Mouse (Mus musculus): ENCODE data around the gene Tex14. TPM values are rescaled to one million over a fixed set of nuclear protein-coding genes. Genes with fewer than 3 reads are reported as not detected.
A peak's percentile ranks its signal among the peaks of the same experiment; 100 is the strongest.
"Not testable (repeated sequence)": the region's sequence is repeated elsewhere in the genome, so short reads cannot be mapped to it uniquely, and the experiment has no call there.

Tex14 gene
- polyA plus RNA-seq, 1 experiment = not detected

DNA sequence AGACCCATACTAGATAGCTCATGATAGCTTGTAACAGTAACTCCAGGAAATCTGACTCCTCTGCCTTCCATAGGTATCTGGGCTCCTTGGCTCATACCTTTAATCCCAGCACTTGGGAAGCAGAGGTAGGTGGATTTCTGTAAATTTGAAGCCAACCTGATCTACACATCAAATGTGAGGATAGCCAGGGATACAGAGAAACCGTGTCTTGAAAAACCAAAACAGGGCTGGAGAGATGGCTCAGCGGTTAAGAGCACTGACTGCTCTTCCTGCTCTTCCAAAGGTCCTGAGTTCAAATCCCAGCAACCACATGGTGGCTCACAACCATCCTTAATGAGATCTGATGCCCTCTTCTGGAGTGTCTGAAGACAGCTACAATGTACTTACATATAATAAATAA, 30.2 kb downstream of the Tex14 start:
- not testable (repeated sequence) for H3K27ac ChIP-seq (replicated peaks; ENCODE audit: low read depth, low read length); H3K4me3 ChIP-seq (ENCODE audit: insufficient read depth, low read depth, low read length); H3K4me1 ChIP-seq (ENCODE audit: control insufficient read depth, insufficient read depth, insufficient read length, low read length)

DNA sequence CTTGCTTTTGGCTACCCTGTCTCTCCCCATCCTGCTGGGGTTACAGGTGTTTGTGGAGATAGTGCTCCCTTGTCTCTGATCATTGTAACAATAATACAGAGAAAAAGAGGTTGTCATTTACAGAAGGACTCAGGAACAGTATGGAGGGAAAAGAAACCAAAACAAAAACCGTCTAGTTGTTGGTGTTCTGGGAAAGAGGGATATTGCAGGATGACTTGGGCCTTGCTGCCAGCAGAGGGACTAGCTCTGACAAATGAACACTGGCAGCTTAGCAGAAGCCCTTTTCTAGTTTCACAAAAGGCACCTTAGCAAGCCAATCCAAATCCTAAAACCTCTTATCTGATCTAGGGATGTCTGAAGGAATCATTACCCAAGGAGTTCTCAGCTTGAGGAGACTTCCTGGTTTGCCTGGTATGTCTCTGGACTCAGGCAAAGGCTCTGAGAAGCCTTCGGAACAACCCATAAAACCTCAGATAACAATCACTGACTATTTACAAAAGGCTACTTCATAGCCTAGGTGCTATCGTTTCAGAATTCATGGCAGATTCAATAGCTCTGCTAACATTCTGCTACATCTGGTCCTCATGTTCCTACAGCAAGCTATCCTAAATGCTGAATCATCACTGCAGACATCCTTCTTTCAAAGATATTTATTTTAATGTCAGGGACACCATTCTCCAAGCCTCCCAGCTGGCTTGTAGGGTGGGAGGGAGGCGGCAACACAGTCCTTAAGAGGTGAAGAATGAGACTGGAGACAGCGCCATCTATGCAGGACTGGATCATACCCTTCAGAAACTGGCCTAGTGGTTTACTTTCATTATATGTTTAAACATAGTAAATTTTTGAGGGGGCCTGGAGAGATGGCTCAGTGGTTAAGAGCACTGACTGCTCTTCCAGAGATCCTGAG, 31.7 kb downstream of the Tex14 start:
- no peak overlapping the region for H3K27ac ChIP-seq (replicated peaks; ENCODE audit: low read depth, low read length)
- H3K4me3 ChIP-seq (ENCODE audit: insufficient read depth, low read depth, low read length) = no peak overlapping the region
- no peaks in the 10 kb centered on the region for H3K4me1 ChIP-seq (ENCODE audit: control insufficient read depth, insufficient read depth, insufficient read length, low read length)

DNA sequence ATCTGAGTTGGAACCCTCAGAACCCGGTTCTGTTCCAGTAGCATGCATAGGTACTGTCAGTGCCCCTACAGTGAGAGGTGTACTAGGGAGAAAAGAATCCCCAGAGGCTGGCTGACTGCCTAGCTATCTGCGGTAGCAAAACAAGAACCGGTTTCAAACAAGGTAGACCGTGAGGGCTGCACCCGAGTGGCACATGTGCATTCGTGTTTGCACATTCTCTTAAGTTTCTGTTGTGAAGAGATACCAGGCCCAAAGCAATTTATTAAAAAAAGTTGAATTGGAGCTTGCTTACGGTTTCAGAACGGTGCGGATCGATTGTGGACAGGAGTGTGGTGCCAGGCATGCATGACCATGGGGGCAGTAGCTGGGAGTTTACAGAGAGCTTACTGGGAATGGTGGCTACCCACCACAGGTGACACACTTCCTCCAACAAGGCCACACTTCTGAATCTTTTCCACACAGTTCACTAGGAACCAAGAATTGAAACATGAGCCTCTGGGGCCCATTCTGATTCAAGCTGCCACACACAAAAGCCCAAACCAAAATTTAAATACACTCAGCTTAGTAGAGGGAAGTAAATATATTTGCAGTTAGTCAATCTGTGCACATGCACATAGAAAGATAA, 35.0 kb downstream of the Tex14 start:
- Histone ChIP-seq H3K4me1 (ENCODE audit: control insufficient read depth, insufficient read depth, insufficient read length, low read length) (no peaks in the 10 kb centered on the region; the same call in 1 of the 2 replicates), H3K4me3 (ENCODE audit: insufficient read depth, low read depth, low read length) (no peak overlapping the region), H3K27ac (replicated peaks; ENCODE audit: low read depth, low read length) (no peak overlapping the region)

DNA sequence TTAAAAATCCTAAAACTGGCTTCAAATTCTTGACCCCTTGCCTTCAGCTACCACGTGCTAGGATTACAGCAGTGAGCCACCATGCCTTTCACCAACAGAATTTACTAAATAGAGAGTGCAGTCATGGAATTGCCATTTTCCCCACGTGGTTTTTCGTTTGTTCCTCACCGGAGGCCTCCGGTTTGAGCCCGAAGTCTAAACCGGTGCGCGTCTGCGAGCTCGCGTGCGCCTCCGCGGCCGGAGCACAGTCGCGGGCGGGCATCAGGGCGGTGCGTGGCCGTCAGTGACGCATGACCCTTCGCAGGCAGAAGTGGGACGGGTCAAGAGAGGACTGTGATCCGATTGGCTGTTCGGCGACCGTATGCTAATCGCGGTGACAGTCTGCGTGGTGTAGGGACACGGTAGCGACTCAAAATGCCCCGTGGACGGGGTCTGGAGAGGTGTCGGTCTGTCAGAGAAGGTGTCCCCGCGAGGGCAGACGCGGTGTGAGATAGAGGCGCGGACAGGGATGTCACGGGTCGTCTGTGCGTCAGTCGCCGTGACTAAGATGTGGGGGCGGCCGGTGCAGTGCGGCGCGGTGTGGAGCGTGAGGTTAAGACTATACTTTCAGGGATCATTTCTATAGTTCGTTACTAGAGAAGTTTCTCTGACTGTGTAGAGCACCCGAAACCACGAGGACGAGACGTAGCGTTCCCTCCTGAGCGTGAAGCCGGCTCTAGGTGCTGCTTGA, 37.9 kb downstream of the Tex14 start:
- not testable (repeated sequence) for H3K4me1 ChIP-seq (ENCODE audit: control insufficient read depth, insufficient read depth, insufficient read length, low read length); H3K27ac ChIP-seq (replicated peaks; ENCODE audit: low read depth, low read length)
- H3K4me3 ChIP-seq (ENCODE audit: insufficient read depth, low read depth, low read length) = peak overlapping the region; percentile 44

- Histone ChIP-seq H3K4me1 (ENCODE audit: control insufficient read depth, insufficient read depth, insufficient read length, low read length) (no peaks in the 10 kb centered on the region; the same call in 1 of the 2 replicates), H3K27ac (replicated peaks; ENCODE audit: low read depth, low read length) (peak overlapping the region; percentile 64; the same call in 1 of the 2 replicates), H3K4me3 (ENCODE audit: insufficient read depth, low read depth, low read length) (no peak overlapping the region)
Measured at GRCm38 (mm10) chr11:87443373-87443883, 38.6 kb downstream of the Tex14 start.

DNA sequence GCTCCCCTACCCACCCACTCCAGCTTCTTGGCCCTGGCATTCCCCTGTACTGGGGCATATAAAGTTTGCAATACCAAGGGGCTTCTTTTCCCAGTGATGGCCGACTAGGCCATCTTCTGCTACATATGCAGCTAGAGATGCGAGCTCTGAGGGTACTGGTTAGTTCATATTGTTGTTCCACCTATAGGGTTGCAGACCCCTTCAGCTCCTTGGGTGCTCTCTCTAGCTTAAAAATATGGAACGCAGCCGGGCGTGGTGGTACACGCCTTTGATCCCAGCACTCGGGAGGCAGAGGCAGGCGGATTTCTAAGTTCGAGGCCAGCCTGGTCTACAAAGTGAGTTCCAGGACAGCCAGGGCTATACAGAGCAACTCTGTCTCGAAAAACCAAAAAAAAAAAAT, 39.2 kb downstream of the Tex14 start:
- H3K4me3 ChIP-seq (ENCODE audit: insufficient read depth, low read depth, low read length); H3K27ac ChIP-seq (replicated peaks; ENCODE audit: low read depth, low read length); H3K4me1 ChIP-seq (ENCODE audit: control insufficient read depth, insufficient read depth, insufficient read length, low read length): not testable (repeated sequence)

DNA sequence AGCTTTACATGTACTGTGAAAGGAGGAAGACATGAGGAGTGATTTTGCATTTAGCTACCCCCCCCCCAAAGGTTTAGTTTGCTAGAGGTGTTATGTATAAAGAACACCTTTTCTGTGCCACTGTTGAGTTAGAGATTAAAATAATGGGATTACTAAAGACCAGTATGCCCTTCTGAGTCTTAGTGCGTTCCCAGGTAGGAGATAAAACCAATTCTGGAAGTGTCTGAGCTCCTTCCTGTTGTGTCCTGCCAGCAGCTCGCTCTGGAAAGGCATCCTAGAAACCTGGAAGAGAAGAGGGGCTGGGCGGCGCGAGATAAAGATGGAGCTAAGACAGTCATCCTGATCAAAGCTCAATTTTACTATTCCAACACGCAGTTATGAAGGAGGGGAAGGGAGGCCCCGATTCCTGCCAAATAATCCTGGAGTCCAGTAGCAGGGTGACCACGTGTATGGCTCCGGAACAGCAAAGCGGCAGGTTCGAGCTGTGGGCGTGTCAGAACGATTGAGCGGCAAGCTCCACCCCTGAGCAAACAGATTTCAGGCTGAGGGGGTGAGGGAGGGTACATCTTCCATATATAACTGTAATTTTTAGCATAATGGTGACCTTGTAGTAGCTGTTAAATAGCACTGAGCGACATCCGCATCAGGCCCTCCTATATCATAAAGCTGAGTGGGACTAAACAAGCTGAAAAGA, 40.0 kb downstream of the Tex14 start:
- Histone ChIP-seq H3K4me3 (ENCODE audit: insufficient read depth, low read depth, low read length) (no peak overlapping the region), H3K4me1 (ENCODE audit: control insufficient read depth, insufficient read depth, insufficient read length, low read length) (no peaks in the 10 kb centered on the region; the same call in 1 of the 2 replicates), H3K27ac (replicated peaks; ENCODE audit: low read depth, low read length) (no peak overlapping the region)

DNA sequence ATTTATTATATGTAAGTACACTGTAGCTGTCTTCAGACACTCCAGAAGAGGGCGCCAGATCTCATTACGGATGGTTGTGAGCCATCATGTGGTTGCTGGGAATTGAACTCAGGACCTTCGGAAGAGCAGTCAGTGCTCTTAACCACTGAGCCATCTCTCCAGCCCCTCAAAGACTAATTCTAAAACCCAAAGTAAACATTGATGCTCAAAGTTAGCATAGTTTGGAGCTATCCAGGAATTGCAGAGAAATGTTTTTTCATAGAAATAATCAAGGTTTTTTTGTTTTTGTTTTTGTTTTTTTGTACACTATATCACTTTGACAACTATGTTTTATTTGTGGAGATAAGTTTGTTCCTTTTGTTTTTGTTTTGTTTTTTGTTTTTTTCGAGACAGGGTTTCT, 40.7 kb downstream of the Tex14 start:
- not testable (repeated sequence) for H3K4me3 ChIP-seq (ENCODE audit: insufficient read depth, low read depth, low read length); H3K4me1 ChIP-seq (ENCODE audit: control insufficient read depth, insufficient read depth, insufficient read length, low read length); H3K27ac ChIP-seq (replicated peaks; ENCODE audit: low read depth, low read length)

DNA sequence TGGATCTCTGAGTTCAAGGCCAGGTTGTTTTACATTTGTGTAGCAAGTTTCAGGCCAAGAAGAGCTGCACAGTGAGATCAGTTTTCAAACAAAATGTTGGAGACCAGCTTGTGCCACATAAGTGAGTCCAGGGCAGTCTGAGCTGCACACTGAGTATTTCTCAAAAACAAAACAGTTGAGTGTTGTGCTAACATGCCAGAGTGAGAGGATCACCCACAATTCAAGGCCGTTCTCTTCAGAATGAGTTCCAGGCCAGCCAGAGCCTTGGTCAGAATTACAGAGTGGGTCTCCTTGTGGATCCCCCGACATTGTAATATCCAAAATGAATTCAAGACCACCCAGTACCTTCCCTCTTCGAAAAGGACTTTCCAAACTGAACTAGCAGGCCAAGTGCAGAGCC, 41.3 kb downstream of the Tex14 start:
- Histone ChIP-seq H3K27ac (replicated peaks; ENCODE audit: low read depth, low read length) (no peak overlapping the region), H3K4me1 (ENCODE audit: control insufficient read depth, insufficient read depth, insufficient read length, low read length) (no peaks in the 10 kb centered on the region; the same call in 1 of the 2 replicates), H3K4me3 (ENCODE audit: insufficient read depth, low read depth, low read length) (no peak overlapping the region)

DNA sequence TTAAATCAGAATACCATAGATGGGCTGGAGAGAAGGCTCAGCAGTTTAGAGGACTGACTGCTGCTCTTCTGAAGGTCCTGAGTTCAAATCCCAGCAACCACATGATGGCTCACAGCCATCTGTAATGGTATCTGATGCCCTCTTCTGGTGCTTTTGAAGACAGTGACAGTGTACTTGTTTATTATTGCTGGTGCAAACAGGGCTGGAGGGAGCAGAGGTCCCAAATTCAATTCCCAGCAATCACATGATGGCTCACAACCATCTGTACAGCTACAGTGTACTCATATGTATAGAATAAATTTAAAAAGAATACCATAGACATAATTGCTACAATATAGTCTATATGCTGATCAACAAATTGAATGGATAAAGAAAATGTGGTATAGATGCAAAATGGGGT, 42.6 kb downstream of the Tex14 start:
- no peak overlapping the region for H3K27ac ChIP-seq (replicated peaks; ENCODE audit: low read depth, low read length)
- H3K4me1 ChIP-seq (ENCODE audit: control insufficient read depth, insufficient read depth, insufficient read length, low read length) = no peaks in the 10 kb centered on the region; the same call in 1 of the 2 replicates
- no peak overlapping the region for H3K4me3 ChIP-seq (ENCODE audit: insufficient read depth, low read depth, low read length)

- not testable (repeated sequence) for H3K27ac ChIP-seq (replicated peaks; ENCODE audit: low read depth, low read length)
Measured at GRCm38 (mm10) chr11:87448081-87448475, 43.2 kb downstream of the Tex14 start.

DNA sequence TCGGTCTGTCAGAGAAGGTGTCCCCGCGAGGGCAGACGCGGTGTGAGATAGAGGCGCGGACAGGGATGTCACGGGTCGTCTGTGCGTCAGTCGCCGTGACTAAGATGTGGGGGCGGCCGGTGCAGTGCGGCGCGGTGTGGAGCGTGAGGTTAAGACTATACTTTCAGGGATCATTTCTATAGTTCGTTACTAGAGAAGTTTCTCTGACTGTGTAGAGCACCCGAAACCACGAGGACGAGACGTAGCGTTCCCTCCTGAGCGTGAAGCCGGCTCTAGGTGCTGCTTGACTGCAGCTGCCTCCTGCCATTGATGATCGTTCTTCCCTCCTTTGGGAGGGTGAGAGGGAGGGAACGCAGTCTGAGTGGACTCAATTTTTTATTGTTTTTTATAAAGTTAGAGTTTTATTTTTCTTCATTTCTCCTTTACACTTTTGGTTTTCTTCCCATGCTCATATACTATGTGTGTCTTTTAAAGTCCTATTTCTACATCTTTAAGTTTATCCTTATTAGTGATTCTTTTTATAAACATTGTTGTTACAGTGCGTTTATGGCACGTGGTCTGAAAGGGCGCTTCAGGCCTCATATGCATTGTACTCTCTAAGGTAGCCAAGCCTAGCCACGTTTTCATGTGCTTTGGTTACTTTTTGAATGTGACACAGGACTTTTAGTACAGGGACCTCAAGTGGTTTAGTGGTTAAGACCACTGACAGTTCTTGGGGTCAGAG, 43.8 kb downstream of the Tex14 start:
- 0 out of 2 replicates have a peak overlapping the region, but pooled peaks have one; percentile 6 for H3K27ac ChIP-seq (replicated peaks; ENCODE audit: low read depth, low read length)
- not testable (repeated sequence) for H3K4me1 ChIP-seq (ENCODE audit: control insufficient read depth, insufficient read depth, insufficient read length, low read length); H3K4me3 ChIP-seq (ENCODE audit: insufficient read depth, low read depth, low read length)

More at GRCm38 (mm10) chr11:87448081-87448475, 43.2 kb downstream of the Tex14 start:
- H3K4me1 ChIP-seq (ENCODE audit: control insufficient read depth, insufficient read depth, insufficient read length, low read length) = not testable (repeated sequence)
- peak overlapping the region; percentile 55 for H3K4me3 ChIP-seq (ENCODE audit: insufficient read depth, low read depth, low read length)

- Histone ChIP-seq H3K4me1 (ENCODE audit: control insufficient read depth, insufficient read depth, insufficient read length, low read length) (no peaks in the 10 kb centered on the region; the same call in none of the 2 replicates), H3K4me3 (ENCODE audit: insufficient read depth, low read depth, low read length) (no peak overlapping the region), H3K27ac (replicated peaks; ENCODE audit: low read depth, low read length) (0 out of 2 replicates have a peak overlapping the region, but pooled peaks have one; percentile 6)
Measured at GRCm38 (mm10) chr11:87449200-87449547, 44.3 kb downstream of the Tex14 start.

- not testable (repeated sequence) for H3K4me3 ChIP-seq (ENCODE audit: insufficient read depth, low read depth, low read length); H3K27ac ChIP-seq (replicated peaks; ENCODE audit: low read depth, low read length); H3K4me1 ChIP-seq (ENCODE audit: control insufficient read depth, insufficient read depth, insufficient read length, low read length)
Measured at GRCm38 (mm10) chr11:87449847-87450246, 45.0 kb downstream of the Tex14 start.

Measured in brown adipose tissue, adult 24 weeks (tissue).